Mouse (Mus musculus) cortical plate, adult 2 months (tissue): ENCODE measurements at regions not wholly inside any gene's neighbourhood (a gene's known extent, or its start where the extent isn't known, plus 50 kb on each side); places are given as distances from the start of the nearest gene placed in this dataset.

Experiments used
- CTCF ChIP-seq: fragments of 200-500 bp; IDR thresholded peaks from 2 replicates; pipeline ENCODE4 v1.5.1; 2011; ENCODE audit warnings: mild to moderate bottlenecking, control low read depth, low read length; ENCODE audit not compliant: insufficient read depth; ENCODE audit errors: extremely low read depth
- POLR2A ChIP-seq: fragments of 200-500 bp; IDR thresholded peaks from 2 replicates; pipeline ENCODE4 v1.6.1; 2011; ENCODE audit warnings: mild to moderate bottlenecking, low read length, control low read depth; ENCODE audit not compliant: insufficient read depth; ENCODE audit errors: extremely low read depth

- no peak for TF ChIP-seq POLR2A
- TF ChIP-seq CTCF, result no peak
These were observed 146.0 kb downstream of the Nuak1 start for GRCm38 (mm10) chr10:84294422-84294821.
